Mouse (Mus musculus) embryonic facial prominence, embryonic 13.5 days (tissue): ENCODE results near the gene Cdon. TPM values are rescaled to one million over a fixed set of nuclear protein-coding genes. Genes with fewer than 3 reads are reported as not detected.
A peak's percentile ranks its signal among the peaks of the same experiment; 100 is the strongest.
"Not testable (repeated sequence)": the region's sequence is repeated elsewhere in the genome, so short reads cannot be mapped to it uniquely, and the experiment has no call there.

ENCODE experiments used
- ATAC-seq: fragments of 200-750 bp; cut with Nextera tagmentation; 2 replicates; pipeline ENCODE4 v1.8.0; 2017; ENCODE audit warnings: low read depth; ENCODE audit not compliant: insufficient number of reproducible peaks, insufficient read depth, low FRiP score, low TSS enrichment
- H3K27ac ChIP-seq: fragments of 300-500 bp; sonication (generic); 2 replicates; pipeline ENCODE4 v1.5.1; 2015; ENCODE audit warnings: moderate library complexity, mild to moderate bottlenecking, inconsistent platforms
- H3K27me3 ChIP-seq: fragments of 300-500 bp; sonication (generic); 2 replicates; pipeline ENCODE4 v1.6.1; 2015; ENCODE audit warnings: mild to moderate bottlenecking, inconsistent platforms
- H3K36me3 ChIP-seq: fragments of 300-500 bp; sonication (generic); 2 replicates; pipeline ENCODE4 v1.6.1; 2015; ENCODE audit warnings: mild to moderate bottlenecking, inconsistent platforms
- H3K4me1 ChIP-seq: fragments of 300-500 bp; sonication (generic); 2 replicates; pipeline ENCODE4 v1.6.1; 2015; ENCODE audit warnings: inconsistent platforms
- H3K4me2 ChIP-seq: fragments of 300-500 bp; sonication (generic); 2 replicates; pipeline ENCODE4 v1.6.1; 2015; ENCODE audit warnings: moderate library complexity, mild to moderate bottlenecking, inconsistent platforms
- H3K4me3 ChIP-seq: fragments of 300-500 bp; sonication (generic); 2 replicates; pipeline ENCODE4 v1.5.1; 2015; ENCODE audit warnings: mild to moderate bottlenecking, inconsistent platforms
- H3K9ac ChIP-seq: fragments of 300-500 bp; sonication (generic); 2 replicates; pipeline ENCODE4 v1.6.1; 2015; ENCODE audit warnings: mild to moderate bottlenecking, inconsistent platforms
- H3K9me3 ChIP-seq: fragments of 300-500 bp; sonication (generic); 2 replicates; pipeline ENCODE4 v1.6.1; 2016; ENCODE audit warnings: inconsistent platforms
- WGBS: fragments of 180-500 bp; shearing (Covaris S2); methylation state at CpG from one replicate; pipeline ENCODE4 v1.1.7; 2015; ENCODE audit warnings: mixed read lengths; 5-methylcytosine and 5-hydroxymethylcytosine counted together
- polyA plus RNA-seq: library from polyadenylated mRNA; unstranded; fragments of >200 nt; fragmentation: Nextera tagmentation; extraction: Ambion mirVana; gene quantifications from 2 replicates; pipeline ENCODE4 v1.2.1, GENCODE M21; 2015

Cdon gene
- polyA plus RNA-seq, 1 experiment from 2014 or later: 20.7 TPM

GRCm38 (mm10) chr9:35411225-35411965 lies 9.5 kb upstream of the Cdon start:
- Histone ChIP-seq H3K4me2 (no peak overlapping the region), H3K4me1 (peaks cover 18% of the 10 kb centered on the region), H3K27me3 (no peaks in the 10 kb centered on the region), H3K9me3 (no peaks in the 10 kb centered on the region), H3K27ac (peak overlapping the region; percentile 66), H3K36me3 (no peaks in the 10 kb centered on the region), H3K4me3 (no peak overlapping the region), H3K9ac (no peak overlapping the region)
- 70% methylated on average over 11 of the region's 11 CpGs for WGBS
- 0 out of 2 replicates have a peak, but pooled peaks have one; percentile 37 for ATAC-seq

- ATAC-seq: 0 out of 2 replicates have a peak, but pooled peaks have one; percentile 32
- Histone ChIP-seq H3K4me3 (no peak overlapping the region), H3K9ac (no peak overlapping the region), H3K9me3 (no peaks in the 10 kb centered on the region), H3K27ac (peak overlapping the region; percentile 66), H3K27me3 (no peaks in the 10 kb centered on the region), H3K4me1 (peaks cover 17% of the 10 kb centered on the region), H3K4me2 (no peak overlapping the region), H3K36me3 (no peaks in the 10 kb centered on the region)
- 34% methylated on average over 7 of the region's 7 CpGs for WGBS
These were observed 9.0 kb upstream of the Cdon start for GRCm38 (mm10) chr9:35411975-35412374.

- no peaks in the 10 kb centered on the region for H3K36me3 ChIP-seq
- H3K9me3 ChIP-seq: no peaks in the 10 kb centered on the region
- H3K27me3 ChIP-seq: no peaks in the 10 kb centered on the region
- peaks cover 32% of the 10 kb centered on the region for H3K4me1 ChIP-seq
- ATAC-seq: no peak; the same call in none of the 2 replicates
- peak overlapping the region; percentile 99 for H3K9ac ChIP-seq
- peak overlapping the region; percentile 98 for H3K4me3 ChIP-seq
- WGBS: under 1% methylated on average over 33 of the region's 35 CpGs
- H3K27ac ChIP-seq: peak overlapping the region; percentile 98
- H3K4me2 ChIP-seq: peak overlapping the region; percentile 70
These were observed 855 bp downstream of the Cdon start for GRCm38 (mm10) chr9:35421730-35422235.

GRCm38 (mm10) chr9:35422405-35422941 lies 1.5 kb downstream of the Cdon start:
- Histone ChIP-seq H3K9me3 (no peaks in the 10 kb centered on the region), H3K27ac (peak overlapping the region; percentile 98), H3K4me3 (peak overlapping the region; percentile 98), H3K9ac (peak overlapping the region; percentile 99), H3K4me2 (peak overlapping the region; percentile 70), H3K36me3 (no peaks in the 10 kb centered on the region), H3K4me1 (peaks cover 37% of the 10 kb centered on the region), H3K27me3 (no peaks in the 10 kb centered on the region)
- no peak for ATAC-seq
- WGBS: 4% methylated on average over 4 of the region's 4 CpGs

GRCm38 (mm10) chr9:35423265-35423664 lies 2.3 kb downstream of the Cdon start:
- peak overlapping the region; percentile 70 for H3K4me2 ChIP-seq
- H3K36me3 ChIP-seq: no peaks in the 10 kb centered on the region
- H3K27ac ChIP-seq: peak overlapping the region; percentile 74
- H3K27me3 ChIP-seq: no peaks in the 10 kb centered on the region
- no peak for ATAC-seq
- WGBS: 7% methylated on average over 4 of the region's 4 CpGs
- no peaks in the 10 kb centered on the region for H3K9me3 ChIP-seq
- peak overlapping the region; percentile 72 for H3K9ac ChIP-seq
- peaks cover 45% of the 10 kb centered on the region for H3K4me1 ChIP-seq
- peak overlapping the region; percentile 98 for H3K4me3 ChIP-seq

GRCm38 (mm10) chr9:35424671-35425070 lies 3.7 kb downstream of the Cdon start:
- peak; percentile 45; the same call in 1 of the 2 replicates for ATAC-seq
- no peaks in the 10 kb centered on the region for H3K27me3 ChIP-seq
- H3K36me3 ChIP-seq: no peaks in the 10 kb centered on the region
- H3K27ac ChIP-seq: peak overlapping the region; percentile 88
- 3% methylated on average over 8 of the region's 8 CpGs for WGBS
- no peaks in the 10 kb centered on the region for H3K9me3 ChIP-seq
- H3K4me1 ChIP-seq: peaks cover 45% of the 10 kb centered on the region
- peak overlapping the region; percentile 64 for H3K4me2 ChIP-seq
- peak overlapping the region; percentile 64 for H3K9ac ChIP-seq
- H3K4me3 ChIP-seq: peak overlapping the region; percentile 42

- no peak overlapping the region for H3K4me2 ChIP-seq
- ATAC-seq: no peak
- H3K9me3 ChIP-seq: no peaks in the 10 kb centered on the region
- H3K9ac ChIP-seq: peak overlapping the region; percentile 32; the same call in 1 of the 2 replicates
- no peaks in the 10 kb centered on the region for H3K27me3 ChIP-seq
- H3K36me3 ChIP-seq: peaks cover 12% of the 10 kb centered on the region; the same call in 1 of the 2 replicates
- H3K27ac ChIP-seq: no peak overlapping the region
- WGBS: 76% methylated on average over 8 of the region's 8 CpGs
- no peak overlapping the region for H3K4me3 ChIP-seq
- H3K4me1 ChIP-seq: peaks cover 55% of the 10 kb centered on the region
These were observed 9.5 kb downstream of the Cdon start for GRCm38 (mm10) chr9:35430476-35430875.

GRCm38 (mm10) chr9:35431396-35431795 lies 10.5 kb downstream of the Cdon start:
- Histone ChIP-seq H3K27me3 (no peaks in the 10 kb centered on the region), H3K4me2 (no peak overlapping the region), H3K4me1 (peaks cover 53% of the 10 kb centered on the region), H3K9me3 (no peaks in the 10 kb centered on the region), H3K4me3 (no peak overlapping the region), H3K9ac (no peak overlapping the region), H3K27ac (no peak overlapping the region), H3K36me3 (peaks cover 12% of the 10 kb centered on the region; the same call in 1 of the 2 replicates)
- ATAC-seq: no peak
- 73% methylated on average over 6 of the region's 6 CpGs for WGBS

- not testable (repeated sequence) for H3K4me2 ChIP-seq, H3K9me3 ChIP-seq, H3K27me3 ChIP-seq, H3K27ac ChIP-seq, H3K9ac ChIP-seq, ATAC-seq, H3K4me3 ChIP-seq
- WGBS: 73% methylated on average over 3 of the region's 3 CpGs
- H3K36me3 ChIP-seq: peaks cover 12% of the 10 kb centered on the region; the same call in 1 of the 2 replicates
- H3K4me1 ChIP-seq: peaks cover 42% of the 10 kb centered on the region
These were observed 11.9 kb downstream of the Cdon start for GRCm38 (mm10) chr9:35432717-35433297.

GRCm38 (mm10) chr9:35434340-35434739 lies 13.4 kb downstream of the Cdon start:
- Histone ChIP-seq H3K27ac (no peak overlapping the region), H3K4me3 (no peak overlapping the region), H3K4me1 (peaks cover 53% of the 10 kb centered on the region), H3K9ac (no peak overlapping the region), H3K9me3 (no peaks in the 10 kb centered on the region), H3K4me2 (no peak overlapping the region), H3K27me3 (no peaks in the 10 kb centered on the region), H3K36me3 (peaks cover 12% of the 10 kb centered on the region; the same call in 1 of the 2 replicates)
- ATAC-seq: no peak
- WGBS: 64% methylated on average over 3 of the region's 3 CpGs

GRCm38 (mm10) chr9:35435565-35435964 lies 14.6 kb downstream of the Cdon start:
- no peak overlapping the region for H3K4me3 ChIP-seq
- no peaks in the 10 kb centered on the region for H3K27me3 ChIP-seq
- H3K4me2 ChIP-seq: 0 out of 2 replicates have a peak overlapping the region, but pooled peaks have one; percentile 3
- H3K36me3 ChIP-seq: peaks cover 12% of the 10 kb centered on the region; the same call in 1 of the 2 replicates
- peaks cover 52% of the 10 kb centered on the region for H3K4me1 ChIP-seq
- no peak overlapping the region for H3K9ac ChIP-seq
- WGBS: 18% methylated on average over 9 of the region's 9 CpGs
- no peak for ATAC-seq
- H3K27ac ChIP-seq: no peak overlapping the region
- no peaks in the 10 kb centered on the region for H3K9me3 ChIP-seq
